Mouse (Mus musculus): ENCODE data around the gene Olfr715b. TPM values are rescaled to one million over a fixed set of nuclear protein-coding genes. Genes with fewer than 3 reads are reported as not detected.

Gene Olfr715b
- not detected for polyA plus RNA-seq (2014; fragmentation: Illumina TruSeq; extraction: RNeasy Lipid Tissue Mini Kit (QIAGEN cat#74804); ENCODE audit: low read depth, low replicate concordance)

GRCm38 (mm10) chr7:107110269-107110668, at the start of gene Olfr715b:
Gene Olfr715b, minus strand, starts transcription at chr7:107110369.

GRCm38 (mm10) chr7:107138027-107138426, 27.9 kb upstream of the Olfr715b start, which contains the start of gene Olfr716:
Gene Olfr716, plus strand, starts transcription at chr7:107138327.

GRCm38 (mm10) chr7:107130983-107131382, 20.8 kb upstream of the Olfr715b start, which contains the start of gene Olfr715:
Gene Olfr715, minus strand, starts transcription at chr7:107131083.

GRCm38 (mm10) chr7:107092920-107093319, 17.2 kb downstream of the Olfr715b start, which contains the start of gene Olfr17:
Gene Olfr17, plus strand, starts transcription at chr7:107093220.

GRCm38 (mm10) chr7:107070681-107071080, 39.5 kb downstream of the Olfr715b start, which contains the start of gene Olfr714:
Gene Olfr714, plus strand, starts transcription at chr7:107070981.

Other genes with a start within 250 kb of the Olfr715b start
- not detected for gene Olfr704, start 247.2 kb downstream of the Olfr715b start, polyA plus RNA-seq (2014; fragmentation: Illumina TruSeq; extraction: RNeasy Lipid Tissue Mini Kit (QIAGEN cat#74804); ENCODE audit: low read depth, low replicate concordance)
- not detected for gene Olfr705, start 233.5 kb downstream of the Olfr715b start, polyA plus RNA-seq (2014; fragmentation: Illumina TruSeq; extraction: RNeasy Lipid Tissue Mini Kit (QIAGEN cat#74804); ENCODE audit: low read depth, low replicate concordance)
- not detected for gene Olfr706, start 222.2 kb downstream of the Olfr715b start, polyA plus RNA-seq (2014; fragmentation: Illumina TruSeq; extraction: RNeasy Lipid Tissue Mini Kit (QIAGEN cat#74804); ENCODE audit: low read depth, low replicate concordance)
- gene Olfr707, start 209.1 kb downstream of the Olfr715b start, polyA plus RNA-seq (2014; fragmentation: Illumina TruSeq; extraction: RNeasy Lipid Tissue Mini Kit (QIAGEN cat#74804); ENCODE audit: low read depth, low replicate concordance), result not detected
- gene Olfr1532-ps1, start 202.4 kb downstream of the Olfr715b start, polyA plus RNA-seq (2014; fragmentation: Illumina TruSeq; extraction: RNeasy Lipid Tissue Mini Kit (QIAGEN cat#74804); ENCODE audit: low read depth, low replicate concordance), result not detected
- gene Olfr709-ps1, start 178.2 kb downstream of the Olfr715b start, polyA plus RNA-seq (2014; fragmentation: Illumina TruSeq; extraction: RNeasy Lipid Tissue Mini Kit (QIAGEN cat#74804); ENCODE audit: low read depth, low replicate concordance), result not detected
- not detected for gene Olfr710, start 162.1 kb downstream of the Olfr715b start, polyA plus RNA-seq (2014; fragmentation: Illumina TruSeq; extraction: RNeasy Lipid Tissue Mini Kit (QIAGEN cat#74804); ENCODE audit: low read depth, low replicate concordance)
- not detected for gene Olfr6, start 146.4 kb downstream of the Olfr715b start, polyA plus RNA-seq (2014; fragmentation: Illumina TruSeq; extraction: RNeasy Lipid Tissue Mini Kit (QIAGEN cat#74804); ENCODE audit: low read depth, low replicate concordance)
- gene Olfr711, start 134.9 kb downstream of the Olfr715b start, polyA plus RNA-seq (2014; fragmentation: Illumina TruSeq; extraction: RNeasy Lipid Tissue Mini Kit (QIAGEN cat#74804); ENCODE audit: low read depth, low replicate concordance), result not detected
- gene Olfr2, start 104.3 kb downstream of the Olfr715b start, polyA plus RNA-seq (2014; fragmentation: Illumina TruSeq; extraction: RNeasy Lipid Tissue Mini Kit (QIAGEN cat#74804); ENCODE audit: low read depth, low replicate concordance), result not detected
- not detected for gene Olfr713, start 79.2 kb downstream of the Olfr715b start, polyA plus RNA-seq (2014; fragmentation: Illumina TruSeq; extraction: RNeasy Lipid Tissue Mini Kit (QIAGEN cat#74804); ENCODE audit: low read depth, low replicate concordance)
- not detected for gene Olfr714, start 39.4 kb downstream of the Olfr715b start, polyA plus RNA-seq (2014; fragmentation: Illumina TruSeq; extraction: RNeasy Lipid Tissue Mini Kit (QIAGEN cat#74804); ENCODE audit: low read depth, low replicate concordance)
- gene Olfr17, start 17.1 kb downstream of the Olfr715b start, polyA plus RNA-seq (2014; fragmentation: Illumina TruSeq; extraction: RNeasy Lipid Tissue Mini Kit (QIAGEN cat#74804); ENCODE audit: low read depth, low replicate concordance), result not detected
- not detected for gene Olfr715, start 20.7 kb upstream of the Olfr715b start, polyA plus RNA-seq (2014; fragmentation: Illumina TruSeq; extraction: RNeasy Lipid Tissue Mini Kit (QIAGEN cat#74804); ENCODE audit: low read depth, low replicate concordance)
- gene Olfr716, start 28.0 kb upstream of the Olfr715b start, polyA plus RNA-seq (2014; fragmentation: Illumina TruSeq; extraction: RNeasy Lipid Tissue Mini Kit (QIAGEN cat#74804); ENCODE audit: low read depth, low replicate concordance), result not detected
- not detected for gene Nlrp14, start 56.6 kb upstream of the Olfr715b start, polyA plus RNA-seq (2014; fragmentation: Illumina TruSeq; extraction: RNeasy Lipid Tissue Mini Kit (QIAGEN cat#74804); ENCODE audit: low read depth, low replicate concordance)
- not detected for gene Rbmxl2, start 99.1 kb upstream of the Olfr715b start, polyA plus RNA-seq (2014; fragmentation: Illumina TruSeq; extraction: RNeasy Lipid Tissue Mini Kit (QIAGEN cat#74804); ENCODE audit: low read depth, low replicate concordance)

All from heart, adult 10 weeks (tissue).